Mouse (Mus musculus): Measurements from ENCODE around the gene Wdr20. TPM values are rescaled to one million over a fixed set of nuclear protein-coding genes. Genes with fewer than 3 reads are reported as not detected.
A peak's percentile ranks its signal among the peaks of the same experiment; 100 is the strongest.

Gene Wdr20
- polyA plus RNA-seq, 1 experiment, result 24.8 TPM

DNA sequence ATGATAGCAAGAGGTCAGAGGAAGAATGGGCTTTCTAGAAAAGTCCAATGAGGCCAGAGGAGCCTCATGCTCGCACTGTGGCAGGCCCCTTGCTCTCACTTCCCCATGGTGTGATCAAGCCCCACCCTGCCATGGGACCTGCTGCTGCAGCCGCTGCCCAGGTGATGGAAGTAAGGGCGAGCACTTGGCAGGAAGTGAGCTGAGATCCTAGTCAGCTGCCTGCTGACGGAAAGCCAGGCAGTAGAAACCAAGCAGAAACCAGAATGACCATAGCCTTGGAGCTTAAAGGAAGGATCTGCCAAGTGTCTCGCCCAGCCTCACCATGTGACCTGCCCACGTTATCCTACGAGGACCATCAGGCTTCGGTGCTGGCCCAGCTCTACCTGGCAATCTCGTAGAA, 75.4 kb downstream of the Wdr20 start:
- Histone ChIP-seq H3K4me1 (ENCODE audit: control insufficient read depth, insufficient read depth, insufficient read length, low read length) (no peaks in the 10 kb centered on the region), H3K4me3 (ENCODE audit: insufficient read depth, low read depth, low read length) (no peak overlapping the region), H3K27ac (replicated peaks; ENCODE audit: low read depth, low read length) (no peak overlapping the region)

- Histone ChIP-seq H3K27ac (replicated peaks; ENCODE audit: low read depth, low read length) (no peak overlapping the region), H3K4me3 (ENCODE audit: insufficient read depth, low read depth, low read length) (no peak overlapping the region)
These were observed 75.9 kb downstream of the Wdr20 start for GRCm38 (mm10) chr12:110813624-110814023.

DNA sequence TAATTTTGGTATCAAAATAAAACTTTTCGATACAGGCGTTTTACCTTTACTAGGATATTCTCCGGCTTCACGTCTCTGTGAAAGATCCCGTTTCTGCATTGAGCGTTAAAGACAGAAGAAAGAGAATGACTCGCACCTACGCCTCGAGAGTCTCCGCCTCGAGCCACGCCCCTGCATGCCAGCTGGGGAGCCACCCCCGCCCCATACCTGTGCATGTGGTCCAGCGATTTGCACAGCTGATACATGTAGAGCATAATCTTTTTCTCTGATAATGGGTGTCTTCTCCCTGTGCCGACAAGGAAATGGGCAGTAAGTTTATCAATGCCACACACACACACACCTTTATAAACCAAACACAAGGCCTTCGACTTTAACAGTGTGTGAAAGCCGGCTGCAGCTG, 77.2 kb downstream of the Wdr20 start:
- no peak overlapping the region for H3K27ac ChIP-seq (replicated peaks; ENCODE audit: low read depth, low read length)
- no peak overlapping the region for H3K4me3 ChIP-seq (ENCODE audit: insufficient read depth, low read depth, low read length)
- H3K4me1 ChIP-seq (ENCODE audit: control insufficient read depth, insufficient read depth, insufficient read length, low read length), result no peaks in the 10 kb centered on the region

More at GRCm38 (mm10) chr12:110813624-110814023, 75.9 kb downstream of the Wdr20 start:
- H3K4me1 ChIP-seq (ENCODE audit: control insufficient read depth, insufficient read depth, insufficient read length, low read length), result no peaks in the 10 kb centered on the region

- Histone ChIP-seq H3K4me3 (ENCODE audit: insufficient read depth, low read depth, low read length) (no peak overlapping the region), H3K4me1 (ENCODE audit: control insufficient read depth, insufficient read depth, insufficient read length, low read length) (no peaks in the 10 kb centered on the region), H3K27ac (replicated peaks; ENCODE audit: low read depth, low read length) (no peak overlapping the region)
These were observed 79.1 kb downstream of the Wdr20 start for GRCm38 (mm10) chr12:110816833-110817232.

DNA sequence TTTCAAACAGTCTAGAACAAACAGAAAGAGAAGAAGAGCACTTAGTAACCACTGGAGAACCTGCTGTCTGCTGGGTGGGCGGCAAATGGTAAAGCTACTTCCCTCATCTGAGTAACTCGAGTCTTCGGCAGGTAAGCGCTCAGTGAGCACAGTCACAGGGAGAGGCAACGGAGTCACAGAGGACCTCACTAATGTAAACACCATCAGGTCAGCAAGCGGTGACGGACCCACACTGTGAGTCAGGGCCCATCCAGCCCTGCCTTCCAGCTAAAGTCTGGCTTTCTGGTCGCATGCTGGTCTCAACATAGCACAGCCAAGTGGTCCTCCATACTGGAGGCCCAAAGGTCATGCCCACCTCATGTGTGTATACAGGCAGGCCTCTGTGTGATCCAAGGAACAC, 81.6 kb downstream of the Wdr20 start:
- H3K4me1 ChIP-seq (ENCODE audit: control insufficient read depth, insufficient read depth, insufficient read length, low read length), result no peaks in the 10 kb centered on the region
- H3K4me3 ChIP-seq (ENCODE audit: insufficient read depth, low read depth, low read length), result no peak overlapping the region
- no peak overlapping the region for H3K27ac ChIP-seq (replicated peaks; ENCODE audit: low read depth, low read length)

DNA sequence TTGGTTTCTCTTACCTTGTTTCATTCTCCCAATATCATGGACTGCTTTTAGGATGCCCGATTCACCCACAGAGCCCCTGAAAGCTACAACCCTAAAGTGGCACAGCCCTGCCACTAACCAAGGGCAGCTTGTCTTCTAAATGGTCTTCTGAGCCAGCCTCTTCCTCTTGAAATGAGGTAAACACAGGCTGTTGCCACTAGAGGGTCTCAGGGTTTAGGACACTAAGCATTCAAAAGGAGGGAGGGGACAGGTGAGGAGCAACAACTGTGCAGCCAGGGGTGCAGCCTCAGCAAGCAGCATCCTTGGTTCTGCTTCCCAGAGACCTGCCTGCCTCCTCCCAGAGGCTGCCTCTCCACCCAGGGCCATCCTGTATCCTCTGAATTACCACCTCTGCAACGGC, 84.0 kb downstream of the Wdr20 start:
- Histone ChIP-seq H3K4me1 (ENCODE audit: control insufficient read depth, insufficient read depth, insufficient read length, low read length) (no peaks in the 10 kb centered on the region), H3K4me3 (ENCODE audit: insufficient read depth, low read depth, low read length) (no peak overlapping the region), H3K27ac (replicated peaks; ENCODE audit: low read depth, low read length) (no peak overlapping the region)

- no peak overlapping the region for H3K4me3 ChIP-seq (ENCODE audit: insufficient read depth, low read depth, low read length)
- H3K27ac ChIP-seq (replicated peaks; ENCODE audit: low read depth, low read length), result no peak overlapping the region
- H3K4me1 ChIP-seq (ENCODE audit: control insufficient read depth, insufficient read depth, insufficient read length, low read length), result no peaks in the 10 kb centered on the region
These were observed 84.6 kb downstream of the Wdr20 start for GRCm38 (mm10) chr12:110822366-110822765.

DNA sequence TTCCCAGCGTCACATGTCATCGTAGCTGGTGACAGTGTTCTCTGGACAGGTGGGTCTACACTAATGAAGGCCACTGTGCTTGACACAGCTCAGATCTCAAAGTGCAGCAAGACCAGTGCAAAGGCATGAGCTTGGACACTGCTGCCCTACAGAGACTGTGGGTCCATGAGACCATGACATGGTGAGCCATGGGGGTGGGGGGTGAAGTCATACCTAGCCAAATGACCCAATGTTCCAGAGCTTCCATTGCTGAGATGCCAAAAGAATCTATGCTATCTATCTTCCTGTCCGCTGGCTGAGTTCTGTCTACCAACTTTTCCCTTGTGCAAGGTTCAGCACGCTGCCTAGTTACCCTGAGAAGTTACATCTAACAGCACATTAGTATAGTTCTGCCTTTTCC, 91.2 kb downstream of the Wdr20 start:
- Histone ChIP-seq H3K4me1 (ENCODE audit: control insufficient read depth, insufficient read depth, insufficient read length, low read length) (no peaks in the 10 kb centered on the region), H3K4me3 (ENCODE audit: insufficient read depth, low read depth, low read length) (no peak overlapping the region), H3K27ac (replicated peaks; ENCODE audit: low read depth, low read length) (no peak overlapping the region)

GRCm38 (mm10) chr12:110830293-110831024, 92.7 kb downstream of the Wdr20 start:
- Histone ChIP-seq H3K4me3 (ENCODE audit: insufficient read depth, low read depth, low read length) (no peak overlapping the region), H3K27ac (replicated peaks; ENCODE audit: low read depth, low read length) (no peak overlapping the region), H3K4me1 (ENCODE audit: control insufficient read depth, insufficient read depth, insufficient read length, low read length) (no peaks in the 10 kb centered on the region)

GRCm38 (mm10) chr12:110835182-110835581, 97.4 kb downstream of the Wdr20 start:
- H3K4me1 ChIP-seq (ENCODE audit: control insufficient read depth, insufficient read depth, insufficient read length, low read length), result no peaks in the 10 kb centered on the region

GRCm38 (mm10) chr12:110836729-110837128, 99.0 kb downstream of the Wdr20 start:
- H3K4me3 ChIP-seq (ENCODE audit: insufficient read depth, low read depth, low read length), result no peak overlapping the region
- H3K4me1 ChIP-seq (ENCODE audit: control insufficient read depth, insufficient read depth, insufficient read length, low read length), result no peaks in the 10 kb centered on the region

More at GRCm38 (mm10) chr12:110835182-110835581, 97.4 kb downstream of the Wdr20 start:
- no peak overlapping the region for H3K27ac ChIP-seq (replicated peaks; ENCODE audit: low read depth, low read length)
- no peak overlapping the region for H3K4me3 ChIP-seq (ENCODE audit: insufficient read depth, low read depth, low read length)

DNA sequence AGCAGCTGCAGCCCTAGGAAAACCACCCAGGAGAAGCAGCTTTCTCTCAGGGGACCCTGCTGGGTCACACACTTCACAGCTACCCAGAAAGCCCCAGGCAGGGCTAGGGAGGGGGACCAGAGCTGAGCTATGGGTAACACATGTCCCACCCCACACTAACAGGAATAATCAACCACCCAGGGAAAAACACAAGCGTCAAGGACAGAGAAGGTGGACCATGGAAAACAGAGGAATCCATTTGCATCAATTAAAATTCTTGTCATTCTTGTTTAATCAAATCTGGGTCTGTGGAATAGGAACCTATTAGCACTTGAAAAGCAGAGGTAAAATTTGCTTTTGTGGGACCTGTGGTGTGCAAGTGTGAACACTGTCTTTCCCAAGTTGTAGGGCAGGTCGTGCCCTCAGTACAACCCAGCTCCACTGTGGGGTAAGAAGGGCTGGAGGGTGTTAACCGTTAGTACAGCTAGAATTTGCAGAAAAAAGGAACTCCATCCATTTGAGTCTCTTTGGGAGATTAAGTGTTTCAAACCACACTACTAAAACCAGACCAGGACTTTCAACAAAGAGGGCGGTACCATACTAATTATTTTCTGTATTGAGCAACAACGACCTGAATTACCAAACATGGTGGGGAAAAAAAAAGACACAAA, 99.6 kb downstream of the Wdr20 start:
- H3K4me1 ChIP-seq (ENCODE audit: control insufficient read depth, insufficient read depth, insufficient read length, low read length), result no peaks in the 10 kb centered on the region
- no peak overlapping the region for H3K4me3 ChIP-seq (ENCODE audit: insufficient read depth, low read depth, low read length)
- H3K27ac ChIP-seq (replicated peaks; ENCODE audit: low read depth, low read length), result no peak overlapping the region

More at GRCm38 (mm10) chr12:110836729-110837128, 99.0 kb downstream of the Wdr20 start:
- H3K27ac ChIP-seq (replicated peaks; ENCODE audit: low read depth, low read length), result no peak overlapping the region

DNA sequence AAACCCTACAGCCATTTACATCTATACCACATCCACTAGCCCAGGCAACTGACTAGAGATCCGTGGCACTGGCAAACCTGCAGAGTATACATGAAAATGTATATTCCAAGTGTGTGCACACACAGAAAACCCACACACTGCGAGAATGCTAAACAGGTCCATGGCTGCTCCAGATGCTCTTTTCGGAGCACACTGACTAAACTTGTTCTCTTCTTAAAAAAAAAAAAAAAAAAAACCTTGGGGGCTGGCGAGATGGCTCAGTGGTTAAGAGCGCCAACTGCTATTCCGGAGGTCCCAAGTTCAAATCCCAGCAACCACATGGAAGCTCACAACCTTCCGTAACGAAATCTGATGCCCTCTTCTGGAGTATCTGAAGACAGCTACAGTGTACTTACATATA, 100.1 kb downstream of the Wdr20 start:
- no peak overlapping the region for H3K27ac ChIP-seq (replicated peaks; ENCODE audit: low read depth, low read length)
- H3K4me1 ChIP-seq (ENCODE audit: control insufficient read depth, insufficient read depth, insufficient read length, low read length), result no peaks in the 10 kb centered on the region
- H3K4me3 ChIP-seq (ENCODE audit: insufficient read depth, low read depth, low read length), result no peak overlapping the region

- no peak within 1 kb of the TSS for H3K27ac ChIP-seq (replicated peaks; ENCODE audit: low read depth, low read length)
These were observed 102.8 kb downstream of the Wdr20 start, which contains the start of gene Mok for GRCm38 (mm10) chr12:110840348-110841198. Gene Mok, minus strand, starts transcription at chr12:110840939.

More at GRCm38 (mm10) chr12:110840348-110841198, 102.8 kb downstream of the Wdr20 start, which contains the start of gene Mok:
- peak within 1 kb of the TSS; percentile 80 for H3K4me3 ChIP-seq (ENCODE audit: insufficient read depth, low read depth, low read length)
- no peaks in the 10 kb centered on the region for H3K4me1 ChIP-seq (ENCODE audit: control insufficient read depth, insufficient read depth, insufficient read length, low read length)
